Mouse (Mus musculus): Measurements from ENCODE around the gene Rps18. TPM values are rescaled to one million over a fixed set of nuclear protein-coding genes. Genes with fewer than 3 reads are reported as not detected.
A peak's percentile ranks its signal among the peaks of the same experiment; 100 is the strongest.
"Not testable (repeated sequence)": the region's sequence is repeated elsewhere in the genome, so short reads cannot be mapped to it uniquely, and the experiment has no call there.

Gene Rps18
- 1,549 and 1,746 TPM in 2 replicates for total RNA-seq (2017)

DNA sequence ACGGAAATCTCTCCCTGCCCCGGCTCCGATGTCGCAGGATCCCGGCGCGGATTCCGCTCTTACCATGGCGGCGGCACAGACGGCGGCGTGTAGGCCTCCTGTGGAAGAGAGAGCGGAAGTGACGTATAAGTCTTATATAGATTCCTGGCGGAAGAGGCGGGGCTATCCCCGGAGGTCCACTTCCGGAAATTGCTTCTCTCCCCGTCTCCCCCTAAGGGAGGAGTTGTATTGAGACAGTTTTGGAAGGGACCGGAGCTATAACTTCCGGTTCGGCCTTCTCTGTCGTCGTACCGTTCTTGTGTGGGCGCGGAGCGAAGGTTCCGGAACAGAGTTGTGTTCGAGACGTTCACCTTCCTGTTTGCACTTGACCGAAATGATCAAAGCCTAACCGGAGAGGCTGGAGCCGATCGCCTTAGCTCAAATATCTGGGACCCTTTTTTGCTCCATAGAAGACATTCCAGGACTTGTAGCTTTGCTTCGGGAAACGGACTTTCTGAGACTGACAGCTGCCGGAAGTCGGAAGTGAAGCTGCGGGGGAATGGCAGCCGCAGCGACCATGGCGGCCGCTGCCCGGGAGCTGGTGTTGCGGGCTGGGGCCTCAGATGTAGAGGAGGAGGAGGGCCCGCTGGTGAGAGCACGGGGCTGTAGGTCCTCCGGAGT lies at the start of gene Rps18, which contains the start of gene Vps52:
Rps18 (minus strand) TSS at position 447 of the 660 bp plus-strand sequence.
Vps52 (plus strand) TSS at position 258 of the 660 bp plus-strand sequence.
- ATAC-seq (replicated peaks; ENCODE audit: low read depth, poor library complexity, severe bottlenecking), result peak; percentile 79

DNA sequence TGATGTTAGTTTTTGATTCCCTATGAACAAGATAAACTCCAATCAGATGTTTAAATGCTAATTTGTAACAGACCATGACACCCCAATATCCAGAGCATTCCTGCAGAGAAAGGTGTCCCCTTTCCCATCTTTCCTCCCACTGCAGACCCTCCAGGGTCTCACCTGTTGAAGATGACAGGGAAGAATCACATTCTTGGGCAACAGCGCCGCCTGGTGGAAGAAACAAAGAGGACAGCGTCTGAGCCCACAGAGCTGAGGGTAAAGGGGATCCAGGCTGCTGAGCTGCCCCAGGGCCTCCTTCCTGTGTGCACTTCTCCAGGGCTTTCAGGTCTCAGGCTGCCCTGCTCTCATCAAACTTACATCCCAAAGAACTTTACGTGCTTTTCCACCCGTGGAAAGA lies 47.6 kb upstream of the Rps18 start:
- ATAC-seq (replicated peaks; ENCODE audit: low read depth, poor library complexity, severe bottlenecking), result no peak

DNA sequence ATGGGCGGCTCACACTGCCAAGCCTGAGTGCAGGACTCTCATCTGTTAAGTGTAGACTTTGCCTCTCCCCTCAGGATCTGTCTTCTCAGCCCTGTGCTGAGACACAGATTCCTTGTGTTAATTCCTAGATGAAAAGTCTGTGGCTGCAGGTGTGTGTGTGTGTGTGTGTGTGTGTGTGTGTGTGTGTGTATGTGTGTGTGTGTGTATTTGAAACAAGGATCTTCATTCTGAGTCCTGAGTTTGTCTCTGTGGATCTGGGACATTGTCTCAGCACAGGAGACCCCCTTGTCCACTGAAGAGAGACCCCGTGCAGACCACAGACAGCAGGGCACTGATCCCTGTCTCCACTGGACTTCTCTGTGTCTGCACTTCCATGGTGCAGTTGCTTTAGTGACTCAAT lies 45.0 kb upstream of the Rps18 start:
- not testable (repeated sequence) for ATAC-seq (replicated peaks; ENCODE audit: low read depth, poor library complexity, severe bottlenecking)

DNA sequence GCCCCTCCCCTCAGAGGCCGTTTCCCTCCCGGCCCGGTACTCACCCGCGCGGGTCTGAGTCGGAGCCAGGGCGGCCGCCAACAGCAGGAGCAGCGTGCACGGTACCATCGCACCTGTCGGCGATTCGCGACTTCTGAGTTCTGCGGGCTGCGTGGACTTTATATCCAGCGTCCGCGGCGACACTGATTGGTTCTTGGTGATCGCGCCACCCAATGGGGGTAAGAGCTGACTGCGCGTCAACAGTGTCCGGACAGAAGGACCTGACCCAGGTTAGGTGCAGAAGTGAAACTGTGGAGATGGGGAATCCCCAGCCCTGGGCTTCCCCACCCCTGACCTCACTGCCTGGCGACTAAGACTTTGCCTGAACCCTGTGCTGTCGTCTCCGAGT lies 44.3 kb upstream of the Rps18 start, which contains the start of gene H2-K1:
H2-K1 (minus strand) TSS at position 198 of the 388 bp plus-strand sequence.
- ATAC-seq (replicated peaks; ENCODE audit: low read depth, poor library complexity, severe bottlenecking), result peak; percentile 98

DNA sequence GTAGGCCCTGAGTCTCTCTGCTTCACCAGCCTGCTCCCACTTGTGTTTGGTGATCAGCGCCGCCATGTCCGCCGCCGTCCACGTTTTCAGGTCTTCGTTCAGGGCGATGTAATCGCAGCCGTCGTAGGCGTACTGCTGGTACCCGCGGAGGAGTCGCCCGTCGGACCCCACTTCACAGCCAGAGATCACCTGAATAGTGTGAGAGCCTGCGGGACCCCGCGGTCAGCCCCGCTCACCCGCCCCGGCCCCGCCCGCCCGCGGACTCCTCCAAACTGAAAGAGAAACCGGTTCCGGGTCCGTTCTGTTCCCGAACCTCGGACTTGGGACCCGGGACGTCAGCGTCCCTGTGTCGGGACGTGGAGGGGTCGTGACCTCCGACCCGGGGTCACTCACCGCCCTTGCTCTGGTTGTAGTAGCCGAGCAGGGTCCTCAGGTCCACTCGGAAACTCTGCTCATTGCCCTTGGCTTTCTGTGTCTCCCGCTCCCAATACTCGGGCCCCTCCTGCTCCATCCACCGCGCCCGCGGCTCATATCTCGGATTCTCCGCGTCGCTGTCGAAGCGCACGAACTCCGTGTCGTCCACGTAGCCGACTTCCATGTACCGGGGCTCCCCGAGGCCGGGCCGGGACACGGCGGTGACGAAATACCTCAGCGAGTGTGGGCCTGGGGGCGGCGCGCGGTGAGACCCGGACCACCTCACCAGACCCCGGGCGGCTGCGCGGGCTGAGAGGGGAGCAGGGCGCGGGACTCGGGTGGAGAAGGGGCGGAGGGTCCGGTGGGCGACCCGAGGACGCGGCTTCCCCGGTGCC lies 43.7 kb upstream of the Rps18 start:
- no peak for ATAC-seq (replicated peaks; ENCODE audit: low read depth, poor library complexity, severe bottlenecking)

DNA sequence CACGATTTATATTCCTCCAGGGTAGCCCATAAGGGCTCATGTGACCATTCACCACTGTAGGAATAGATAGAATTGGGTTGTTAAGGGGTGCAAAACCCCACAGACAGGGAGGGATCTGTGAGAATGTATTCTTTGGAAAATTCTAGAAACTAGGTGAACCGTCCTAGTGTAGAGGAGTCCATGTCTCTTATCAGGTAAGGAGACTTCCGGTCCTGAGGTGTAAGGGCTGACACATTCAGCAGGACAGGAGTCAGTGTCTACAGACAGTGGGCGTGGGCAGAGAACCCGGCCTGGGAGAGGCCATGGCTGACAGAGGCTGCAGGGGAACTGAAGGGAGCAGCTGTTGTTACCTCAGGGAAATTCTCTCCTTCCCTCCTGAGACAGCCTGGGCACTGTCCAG lies 42.9 kb upstream of the Rps18 start:
- ATAC-seq (replicated peaks; ENCODE audit: low read depth, poor library complexity, severe bottlenecking), result not testable (repeated sequence)

DNA sequence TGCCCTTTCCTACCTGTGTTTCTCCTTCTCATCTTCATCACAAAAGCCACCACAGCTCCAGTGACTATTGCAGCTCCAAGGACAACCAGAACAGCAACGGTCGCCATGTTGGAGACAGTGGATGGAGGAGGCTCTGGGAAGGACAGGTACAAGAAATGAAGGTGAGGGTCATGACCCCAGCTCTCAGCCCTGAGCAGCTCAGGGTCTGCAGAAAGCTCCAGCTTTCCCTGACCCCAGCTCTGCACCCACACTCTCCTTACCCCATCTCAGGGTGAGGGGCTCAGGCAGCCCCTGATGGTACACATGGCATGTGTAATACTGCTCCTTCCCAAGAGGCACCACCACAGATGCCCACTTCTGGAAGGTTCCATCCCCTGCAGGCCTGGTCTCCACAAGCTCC lies 41.2 kb upstream of the Rps18 start:
- not testable (repeated sequence) for ATAC-seq (replicated peaks; ENCODE audit: low read depth, poor library complexity, severe bottlenecking)

DNA sequence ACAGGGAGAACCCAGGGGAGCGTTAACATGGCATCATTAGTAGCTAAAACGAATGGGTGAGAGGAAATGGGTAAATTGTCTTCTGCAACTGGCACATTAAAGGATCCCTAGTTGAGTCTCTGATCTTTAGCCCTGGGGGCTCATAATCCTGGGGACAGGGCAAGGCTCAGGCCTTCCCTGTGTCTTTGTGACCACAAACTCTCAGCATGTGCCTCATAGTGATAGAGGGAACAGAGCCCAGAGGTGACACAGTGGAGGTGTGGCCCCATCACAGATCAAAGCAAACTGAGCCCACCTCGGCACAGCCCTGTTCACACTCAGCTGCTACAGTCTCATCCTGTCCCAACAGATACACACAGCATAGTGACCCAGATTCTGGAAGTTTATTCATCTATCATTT lies 39.9 kb upstream of the Rps18 start:
- ATAC-seq (replicated peaks; ENCODE audit: low read depth, poor library complexity, severe bottlenecking), result no peak

DNA sequence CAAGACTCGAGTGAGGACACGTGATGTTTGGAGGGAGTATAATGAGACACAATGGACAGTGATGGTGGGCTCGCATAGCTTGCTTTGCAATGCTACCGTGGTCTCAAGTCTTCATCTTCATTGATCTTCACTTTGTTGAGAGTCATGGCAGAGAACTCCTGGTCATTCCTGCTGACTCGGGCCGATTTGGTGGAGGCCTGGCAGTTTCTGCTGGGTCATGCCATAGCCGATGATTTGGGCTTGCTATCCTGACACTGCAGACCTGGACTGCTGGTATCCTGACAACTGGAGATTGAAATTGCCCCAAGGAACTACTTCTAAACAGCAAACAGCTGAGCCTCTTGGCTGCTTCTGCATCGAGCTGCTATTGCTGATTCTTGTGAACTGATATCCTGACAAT lies 39.2 kb upstream of the Rps18 start:
- ATAC-seq (replicated peaks; ENCODE audit: low read depth, poor library complexity, severe bottlenecking), result no peak

DNA sequence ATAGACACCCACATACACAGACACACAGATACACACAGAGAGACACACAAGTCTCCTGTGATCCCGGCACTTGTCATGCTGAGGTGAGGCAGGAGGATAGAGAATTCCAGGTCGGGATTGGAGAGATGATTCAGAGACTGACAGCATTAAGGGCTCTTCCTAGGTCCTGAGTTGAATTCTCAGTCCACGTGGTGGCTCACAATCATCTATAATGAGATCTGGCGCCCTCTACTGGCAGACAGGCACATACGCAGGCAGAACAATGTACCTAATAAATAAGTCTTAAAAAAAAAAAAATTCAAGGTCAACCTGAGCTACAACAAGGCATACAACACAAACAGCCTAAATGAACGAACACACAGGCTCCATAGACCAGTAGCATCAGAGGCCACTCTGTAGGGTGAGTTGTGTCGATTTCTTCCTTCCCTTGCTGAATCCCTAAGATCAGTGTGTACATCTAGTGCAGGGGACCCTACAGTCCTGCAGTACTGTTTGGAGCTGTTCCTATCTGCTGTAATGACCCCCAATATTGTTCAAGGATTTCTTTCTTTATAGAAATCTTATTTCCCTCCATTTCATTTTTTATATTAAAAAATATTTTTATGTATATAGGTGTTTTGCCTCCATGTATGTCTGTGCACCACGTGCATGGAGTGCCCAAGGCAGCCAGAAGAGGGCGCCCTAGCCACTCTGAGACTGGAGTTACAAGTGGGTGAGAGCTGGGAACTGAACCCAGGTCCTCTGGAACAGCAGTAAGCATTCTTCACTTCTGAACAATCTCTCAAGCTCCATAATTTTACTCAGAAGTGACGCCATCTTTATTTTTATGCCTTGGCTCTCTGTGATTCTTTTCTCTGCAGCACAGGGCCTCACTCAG lies 36.2 kb upstream of the Rps18 start:
- ATAC-seq (replicated peaks; ENCODE audit: low read depth, poor library complexity, severe bottlenecking), result peak; percentile 83

DNA sequence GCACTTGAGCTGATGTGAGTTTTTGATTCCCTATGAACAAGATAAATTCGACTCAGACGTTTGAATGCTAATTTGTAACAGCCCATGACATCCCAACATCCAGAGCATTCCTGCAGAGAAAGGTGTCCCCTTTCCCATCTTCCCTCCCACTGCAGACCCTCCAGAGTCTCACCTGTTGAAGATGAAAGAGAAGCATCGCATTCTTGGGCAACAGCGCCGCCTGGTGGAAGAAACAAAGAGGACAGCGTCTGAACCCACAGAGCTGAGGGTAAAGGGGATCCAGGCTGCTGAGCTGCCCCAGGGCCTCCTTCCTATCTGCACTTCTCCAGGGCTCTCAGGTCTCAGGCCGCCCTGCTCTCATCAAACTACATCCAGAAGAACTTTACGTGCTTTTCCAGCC lies 26.3 kb upstream of the Rps18 start:
- not testable (repeated sequence) for ATAC-seq (replicated peaks; ENCODE audit: low read depth, poor library complexity, severe bottlenecking)

DNA sequence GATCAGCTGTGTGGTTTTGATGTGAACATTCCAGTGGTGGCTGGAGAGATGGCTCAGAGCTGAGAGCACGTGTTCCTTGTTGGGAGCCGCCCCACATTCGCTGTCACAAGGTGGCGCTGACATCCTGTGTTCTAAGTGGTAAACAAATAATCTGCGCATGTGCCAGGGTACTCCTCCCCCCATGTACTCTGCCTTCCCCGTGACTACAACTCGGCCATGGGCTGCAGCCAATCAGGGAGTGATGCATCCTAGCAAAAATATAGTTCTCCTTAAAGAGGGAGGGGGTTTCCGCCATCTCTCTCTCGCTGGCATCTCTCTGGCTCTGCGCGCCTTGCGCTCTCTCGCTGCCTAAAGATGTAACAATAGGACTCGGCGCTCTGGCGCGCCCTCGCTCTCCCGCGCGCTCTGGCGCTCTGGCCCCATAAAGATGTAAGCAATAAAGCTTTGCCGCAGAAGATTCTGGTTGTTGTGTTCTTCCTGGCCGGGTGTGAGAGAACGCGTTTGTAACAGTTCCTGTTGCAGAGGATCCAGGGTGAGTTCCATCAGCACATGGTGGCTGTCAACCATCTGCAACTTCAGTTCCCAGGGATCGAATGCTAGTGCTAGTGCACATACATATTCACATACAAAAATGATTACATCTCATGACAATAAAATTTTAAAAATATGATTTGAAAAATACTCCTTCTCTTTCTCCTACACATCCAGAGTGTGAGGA lies 25.6 kb upstream of the Rps18 start:
- peak; percentile 76 for ATAC-seq (replicated peaks; ENCODE audit: low read depth, poor library complexity, severe bottlenecking)

DNA sequence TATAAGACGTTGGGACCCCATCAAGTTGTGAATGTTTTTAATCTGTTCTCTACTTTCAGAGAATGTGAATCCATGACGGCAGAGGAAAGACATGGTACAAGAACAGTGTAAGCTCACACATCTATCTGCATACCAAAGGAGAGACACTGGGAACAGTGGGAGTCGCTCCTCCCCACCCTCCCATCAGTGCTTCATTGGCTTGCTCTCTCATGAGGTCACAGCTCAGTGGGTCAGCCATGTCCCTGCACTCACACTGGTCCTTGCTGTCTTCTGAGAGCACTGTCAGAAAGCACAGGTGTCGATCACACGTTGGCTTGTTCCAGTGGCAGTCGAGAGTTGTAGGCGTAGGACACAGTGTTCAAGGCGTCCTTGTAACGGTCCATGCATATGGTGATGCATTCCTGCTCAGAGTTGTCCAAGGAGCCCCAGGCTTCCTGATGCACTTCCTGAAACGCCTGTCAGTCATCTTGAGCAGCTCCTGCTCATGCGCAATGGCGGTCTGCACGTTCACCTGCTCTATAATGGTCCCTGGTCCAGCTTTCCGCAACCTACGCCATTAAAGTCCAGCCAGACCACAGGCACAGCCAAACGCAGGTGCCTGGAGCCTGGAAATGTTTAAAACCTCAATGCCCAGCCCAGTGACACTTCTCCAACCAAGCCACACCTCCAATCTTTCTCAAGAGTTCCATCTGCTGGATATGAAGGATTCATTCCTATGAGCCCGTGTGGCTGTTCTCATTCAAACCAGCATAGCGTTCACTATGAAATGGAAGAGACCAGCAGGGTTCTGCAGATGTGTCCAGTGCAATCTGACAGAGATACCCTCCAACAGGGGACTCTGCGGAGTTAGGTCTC lies 24.6 kb upstream of the Rps18 start:
- ATAC-seq (replicated peaks; ENCODE audit: low read depth, poor library complexity, severe bottlenecking), result no peak

DNA sequence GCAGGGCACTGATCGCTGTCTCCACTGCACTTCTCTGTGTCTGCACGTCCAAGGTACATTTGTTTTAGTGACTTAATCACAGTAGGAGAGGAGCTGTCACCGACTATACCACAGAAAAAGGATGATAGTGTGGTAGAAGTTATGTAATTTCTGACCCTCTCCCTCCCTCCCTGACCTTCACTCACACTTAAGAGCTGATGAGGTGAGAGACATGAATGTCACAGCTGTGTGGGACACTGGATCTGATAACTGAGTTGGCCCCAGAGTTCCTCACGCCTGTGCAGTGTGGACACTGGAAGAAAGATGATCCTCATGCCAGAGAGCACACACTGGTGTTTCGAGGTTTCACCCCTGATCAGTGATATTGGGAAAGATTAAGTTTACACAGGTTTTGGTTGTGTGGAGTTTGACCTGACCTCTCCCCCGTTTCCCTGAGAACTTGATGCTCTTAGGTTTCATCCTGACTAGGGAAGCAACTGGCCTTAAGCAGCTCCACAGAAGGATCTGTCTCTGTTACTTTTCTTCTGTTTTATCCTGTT lies 23.8 kb upstream of the Rps18 start:
- ATAC-seq (replicated peaks; ENCODE audit: low read depth, poor library complexity, severe bottlenecking), result no peak

DNA sequence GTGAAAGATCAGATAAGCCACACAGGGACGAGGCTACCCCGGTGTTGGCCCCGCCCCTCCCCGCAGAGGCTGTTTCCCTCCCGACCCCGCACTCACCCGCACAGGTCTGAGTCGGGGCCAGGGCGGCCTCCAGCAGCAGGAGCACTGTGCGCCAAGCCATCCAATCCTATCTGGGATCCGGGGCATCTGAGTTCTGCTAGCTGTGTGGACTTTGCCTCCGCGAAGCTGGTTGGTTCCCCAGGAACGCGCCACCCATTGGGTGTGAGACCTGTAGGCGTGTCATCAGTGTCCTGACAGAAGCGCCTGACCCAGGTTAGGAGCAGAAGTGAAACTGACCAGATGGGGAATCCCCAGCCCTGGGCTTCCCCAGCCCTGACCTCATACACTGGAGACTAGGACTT lies 22.8 kb upstream of the Rps18 start:
- peak; percentile 90 for ATAC-seq (replicated peaks; ENCODE audit: low read depth, poor library complexity, severe bottlenecking)

DNA sequence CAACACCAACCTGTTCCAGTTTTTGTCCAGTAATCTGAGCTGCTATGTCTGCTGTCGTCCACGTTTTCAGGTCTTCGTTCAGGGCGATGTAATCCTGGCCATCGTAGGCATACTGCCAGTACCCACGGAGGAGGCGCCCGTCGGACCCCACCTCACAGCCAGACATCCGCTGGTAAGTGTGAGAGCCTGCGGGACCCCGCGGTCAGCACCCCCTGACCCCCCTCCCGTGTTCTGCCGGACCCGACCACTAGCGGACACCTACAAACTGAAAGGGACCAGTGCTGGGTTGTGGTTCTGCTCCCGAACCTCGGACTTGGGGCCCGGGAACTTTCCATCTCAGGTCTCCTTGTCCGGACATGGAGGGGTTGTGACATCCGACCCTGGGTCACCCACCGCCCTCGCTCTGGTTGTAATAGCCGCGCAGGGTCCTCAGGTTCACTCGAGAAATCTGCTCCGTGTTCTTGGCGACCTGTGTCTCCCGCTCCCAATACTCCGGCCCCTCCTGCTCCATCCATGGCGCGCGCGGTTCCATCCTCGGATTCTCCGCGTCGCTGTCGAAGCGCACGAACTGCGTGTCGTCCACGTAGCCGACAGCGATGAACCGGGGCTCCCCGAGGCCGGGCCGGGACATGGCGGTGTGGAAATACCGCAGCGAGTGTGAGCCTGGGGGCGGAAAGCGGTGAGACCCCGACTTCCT lies 22.2 kb upstream of the Rps18 start:
- ATAC-seq (replicated peaks; ENCODE audit: low read depth, poor library complexity, severe bottlenecking), result no peak

DNA sequence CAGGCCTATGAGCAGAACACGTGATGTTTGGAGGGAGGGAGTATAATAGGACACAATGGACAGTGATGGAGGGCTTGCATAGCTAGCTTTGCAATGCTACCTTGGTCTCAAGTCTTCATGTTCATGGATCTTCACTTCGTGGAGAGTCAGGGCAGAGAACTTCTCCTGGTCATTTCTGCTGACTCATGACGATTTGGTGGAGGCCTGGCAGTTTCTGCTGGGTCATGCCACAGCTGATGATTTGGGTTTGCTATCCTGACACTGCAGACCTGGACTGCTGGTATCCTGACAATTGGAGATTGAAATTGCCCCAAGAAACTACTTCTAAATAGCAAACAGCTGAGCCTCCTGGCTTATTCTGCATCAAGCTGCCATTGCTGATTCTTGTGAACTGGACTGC lies 17.8 kb upstream of the Rps18 start:
- no peak for ATAC-seq (replicated peaks; ENCODE audit: low read depth, poor library complexity, severe bottlenecking)

DNA sequence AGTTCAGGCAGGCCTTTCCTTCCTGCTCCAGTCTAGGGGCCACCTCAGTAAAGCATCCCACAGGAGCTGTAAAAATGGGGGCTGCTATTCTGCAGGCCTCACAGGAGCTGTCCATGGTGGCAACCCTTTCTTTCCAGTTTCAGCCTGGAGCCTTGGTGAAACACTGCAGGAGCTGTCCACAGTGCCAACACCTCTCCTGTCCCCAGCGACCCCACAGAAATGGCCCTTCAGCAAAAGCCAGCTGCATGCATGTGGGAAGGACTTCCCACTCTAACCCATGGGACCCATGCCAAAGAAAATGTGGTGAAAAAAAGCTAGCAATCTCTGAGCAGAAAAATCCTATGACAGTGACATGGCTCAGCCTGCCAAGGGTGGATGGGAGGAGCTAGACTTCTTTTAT lies 16.9 kb upstream of the Rps18 start:
- ATAC-seq (replicated peaks; ENCODE audit: low read depth, poor library complexity, severe bottlenecking), result peak; percentile 43
